Mouse (Mus musculus) forelimb bud, embryonic 11.5 days (tissue): ENCODE measurements around the gene Smg9.
A peak's percentile ranks its signal among the peaks of the same experiment; 100 is the strongest.

Source experiments
- DNase-seq: peaks from one replicate; pipeline ENCODE4 v3.0.0-alpha.2; 2012; ENCODE audit warnings: low read depth, low spot score

The Smg9 gene

GRCm38 (mm10) chr7:24441785-24442184 is 42.4 kb downstream of the Smg9 start:
- DNase-seq: peak; percentile 68

GRCm38 (mm10) chr7:24442313-24442712 is 42.9 kb downstream of the Smg9 start:
- no peak for DNase-seq

GRCm38 (mm10) chr7:24445266-24445926 is 46.0 kb downstream of the Smg9 start:
- DNase-seq: no peak

GRCm38 (mm10) chr7:24446697-24447340 is 47.4 kb downstream of the Smg9 start:
- no peak for DNase-seq

GRCm38 (mm10) chr7:24448782-24449517 is 49.5 kb downstream of the Smg9 start:
- DNase-seq: no peak

GRCm38 (mm10) chr7:24450585-24451017 is 51.2 kb downstream of the Smg9 start:
- no peak for DNase-seq

GRCm38 (mm10) chr7:24451855-24452311 is 52.5 kb downstream of the Smg9 start, which contains the start of gene Irgc1:
TSS of gene Irgc1 (minus strand) at chr7:24452297.
- no peak for DNase-seq

GRCm38 (mm10) chr7:24454199-24454598 is 54.8 kb downstream of the Smg9 start:
- no peak for DNase-seq

- no peak for DNase-seq
Observed at GRCm38 (mm10) chr7:24455726-24456125, 56.3 kb downstream of the Smg9 start.

GRCm38 (mm10) chr7:24457726-24458370 is 58.4 kb downstream of the Smg9 start:
- DNase-seq: no peak

- DNase-seq: no peak
Observed at GRCm38 (mm10) chr7:24459440-24459839, 60.0 kb downstream of the Smg9 start.

- DNase-seq: no peak
Observed at GRCm38 (mm10) chr7:24459843-24460242, 60.4 kb downstream of the Smg9 start.

GRCm38 (mm10) chr7:24461376-24462051 is 62.1 kb downstream of the Smg9 start:
- DNase-seq: no peak

GRCm38 (mm10) chr7:24462388-24463319 is 63.2 kb downstream of the Smg9 start, which contains the start of gene Plaur:
TSS of gene Plaur (plus strand) at chr7:24462484.
- peak; percentile 65 for DNase-seq

- no peak for DNase-seq
Observed at GRCm38 (mm10) chr7:24466835-24467234, 67.4 kb downstream of the Smg9 start.

- DNase-seq: no peak
Observed at GRCm38 (mm10) chr7:24467886-24468285, 68.5 kb downstream of the Smg9 start.

GRCm38 (mm10) chr7:24469126-24469525 is 69.7 kb downstream of the Smg9 start:
- no peak for DNase-seq

- no peak for DNase-seq
Observed at GRCm38 (mm10) chr7:24470356-24470755, 70.9 kb downstream of the Smg9 start.
